Mouse (Mus musculus): ENCODE data around the gene Pygo2.

Pygo2 gene

DNA sequence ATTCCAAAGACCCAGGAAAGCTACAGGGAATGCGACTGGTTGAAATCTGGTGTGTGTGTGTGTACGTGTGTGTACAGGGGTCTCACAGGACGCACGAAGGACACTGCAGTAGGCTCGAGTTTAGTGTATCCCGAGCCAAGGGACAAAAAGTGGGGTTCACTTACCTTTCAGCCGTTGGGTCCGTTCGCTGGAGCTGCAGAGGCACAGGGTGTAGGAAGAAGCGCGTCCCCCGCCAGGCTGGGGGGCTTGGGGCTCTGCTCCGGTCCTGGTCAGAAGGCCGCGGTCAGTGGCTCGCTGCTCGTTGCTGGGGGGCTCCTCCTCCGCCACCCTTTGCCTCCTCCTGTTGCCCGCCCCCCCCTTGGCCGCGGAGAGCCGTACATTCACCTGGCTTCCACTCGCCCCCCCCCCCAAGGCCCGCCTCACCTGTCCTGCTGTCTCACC lies 37.1 kb upstream of the Pygo2 start:
- DNase-seq (ENCODE audit: extremely low read depth, low read depth, low spot score) = no peak

DNA sequence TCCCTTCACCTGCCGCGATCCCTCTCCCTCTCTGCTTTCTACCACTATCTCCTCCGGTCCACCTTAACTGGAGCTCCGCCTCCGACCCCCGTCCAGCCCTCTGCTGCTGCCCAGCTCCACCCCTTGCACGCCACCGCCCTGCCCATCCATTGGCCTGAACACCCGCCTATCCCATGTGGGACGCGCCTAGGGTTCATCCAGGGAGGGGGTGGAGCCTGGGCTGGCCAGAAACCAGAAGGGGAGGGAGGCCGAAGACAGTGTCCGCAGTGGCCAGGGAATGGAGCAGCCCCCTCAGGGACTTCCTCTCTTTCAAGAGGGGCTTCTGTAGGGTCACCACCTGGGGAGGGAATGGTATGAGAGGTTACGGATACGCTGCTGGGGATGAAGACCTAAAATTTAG lies 36.4 kb upstream of the Pygo2 start:
- DNase-seq (ENCODE audit: extremely low read depth, low read depth, low spot score) = peak; percentile 73

DNA sequence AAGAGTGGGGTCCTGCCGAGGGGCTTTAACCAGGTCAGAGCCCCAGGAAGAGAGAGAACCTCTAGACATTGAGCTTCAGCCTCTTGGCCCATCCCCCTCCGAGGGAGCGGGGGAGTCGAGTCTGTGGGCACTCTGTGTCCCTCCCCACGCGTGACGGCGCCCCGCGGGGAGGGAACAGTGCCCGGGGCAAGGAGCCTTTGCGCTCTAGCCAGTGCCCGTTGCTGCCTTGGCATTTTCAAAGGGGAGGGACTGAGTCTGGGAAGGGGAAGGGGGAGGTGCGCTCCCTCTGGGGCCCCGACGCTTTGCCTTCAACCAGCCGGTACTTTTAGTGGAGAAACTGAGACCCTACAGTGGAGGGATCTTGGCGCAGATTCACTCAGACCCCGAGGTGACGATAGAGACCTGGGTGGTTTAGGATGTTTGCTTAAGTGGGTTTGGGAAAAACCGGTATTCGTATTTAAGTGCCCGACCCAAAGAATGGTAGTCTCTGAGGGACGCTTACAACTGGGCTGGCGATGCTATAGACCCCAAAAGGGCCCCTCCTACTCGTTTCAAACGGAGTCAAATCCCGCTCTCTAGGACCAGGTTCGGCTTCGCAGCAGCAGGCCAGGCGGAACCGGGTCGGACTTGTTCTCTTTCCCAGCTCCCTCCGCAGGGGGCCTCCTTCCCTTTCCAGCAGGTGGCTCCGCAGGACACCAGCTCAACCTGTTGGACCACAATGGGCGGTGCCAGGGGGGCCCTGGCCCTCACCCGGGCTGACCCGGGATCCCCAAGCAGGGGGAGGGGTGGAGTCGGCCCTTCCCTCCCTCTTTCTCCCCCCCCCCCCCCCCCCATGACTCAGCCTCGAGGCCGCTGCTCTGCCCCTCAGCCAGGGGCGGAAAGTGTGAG lies 35.8 kb upstream of the Pygo2 start, which contains the start of gene Zbtb7b:
Gene Zbtb7b, minus strand, starts transcription at position 771 of the 888 bp plus-strand sequence.
- no peak for DNase-seq (ENCODE audit: extremely low read depth, low read depth, low spot score)

DNA sequence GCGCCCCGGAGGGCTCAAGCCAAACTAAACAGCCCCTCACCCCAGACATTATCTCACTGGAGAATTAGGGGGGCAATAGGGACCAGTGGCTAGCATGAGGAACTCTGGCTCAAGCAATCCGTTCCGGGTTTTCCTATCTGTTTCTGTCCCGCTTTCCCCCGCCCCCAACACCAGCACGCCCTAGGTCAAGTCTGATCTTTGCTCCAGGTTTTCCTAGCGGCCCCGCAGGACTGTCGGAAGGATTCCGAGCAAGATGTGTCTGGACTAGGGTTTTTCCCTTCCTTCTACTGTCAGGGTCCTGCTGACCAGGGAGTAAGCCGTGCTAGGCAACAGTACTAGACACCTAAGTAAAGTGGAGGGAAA lies 35.1 kb upstream of the Pygo2 start:
- no peak for DNase-seq (ENCODE audit: extremely low read depth, low read depth, low spot score)

DNA sequence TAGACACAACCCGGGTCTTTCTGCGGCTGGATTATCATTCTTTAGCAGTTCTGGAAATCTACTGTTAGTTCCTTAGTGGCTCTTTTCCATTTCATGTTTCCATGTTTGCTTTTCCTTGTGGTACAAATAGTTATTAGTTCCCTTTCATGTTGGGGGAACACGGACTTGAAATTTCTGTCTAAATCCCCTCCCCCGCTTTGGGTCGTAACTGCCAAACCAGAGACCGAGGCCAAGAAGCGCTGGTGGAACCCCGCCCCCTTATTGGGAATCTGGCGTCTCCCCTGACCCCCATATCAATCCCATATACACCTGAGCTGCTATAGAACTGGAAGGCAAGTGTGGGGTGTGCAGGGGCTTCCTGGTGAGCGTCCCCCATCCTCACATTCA lies 34.6 kb upstream of the Pygo2 start:
- DNase-seq (ENCODE audit: extremely low read depth, low read depth, low spot score) = no peak

DNA sequence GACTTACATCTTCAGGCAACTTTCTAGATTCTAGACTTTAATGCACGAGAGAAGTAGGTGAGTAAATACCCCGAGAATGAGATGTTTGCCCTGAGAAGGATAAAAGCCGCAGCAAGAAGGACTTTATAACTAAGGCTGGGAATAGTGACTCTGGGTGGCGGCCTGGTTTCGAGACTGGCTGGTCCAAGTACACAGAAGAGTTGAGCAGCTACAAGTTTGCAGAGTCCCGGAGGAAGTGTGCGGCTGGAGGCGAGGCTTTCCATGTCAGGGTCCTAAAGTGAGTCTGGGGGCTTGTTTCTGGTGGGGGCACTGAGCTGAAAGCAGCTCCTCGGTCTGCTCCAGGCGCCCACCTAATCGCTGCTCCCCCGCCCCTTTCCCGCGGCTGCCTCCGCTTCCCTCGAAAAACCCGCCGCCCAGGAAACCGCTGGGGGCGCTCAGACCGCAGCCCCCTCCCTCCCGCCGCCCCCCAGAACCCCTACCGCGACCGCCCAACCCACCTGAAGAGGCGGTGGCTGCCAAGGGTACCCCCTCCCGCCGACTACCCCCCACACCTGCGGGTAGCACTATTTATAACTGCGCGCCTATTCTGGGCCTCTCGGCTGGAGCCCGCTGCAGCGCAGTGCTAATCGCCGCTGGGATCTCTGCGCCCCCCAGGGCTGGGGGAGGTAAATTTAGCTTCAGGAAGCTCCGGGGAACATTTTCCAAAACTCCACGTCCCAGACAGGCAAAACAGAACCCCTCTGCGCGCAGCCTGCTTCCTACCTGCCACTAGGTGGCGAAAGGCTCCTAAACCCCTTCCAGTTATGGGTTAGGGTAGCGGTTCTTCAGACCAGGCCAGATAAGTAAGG lies 34.0 kb upstream of the Pygo2 start:
- no peak for DNase-seq (ENCODE audit: extremely low read depth, low read depth, low spot score)

DNA sequence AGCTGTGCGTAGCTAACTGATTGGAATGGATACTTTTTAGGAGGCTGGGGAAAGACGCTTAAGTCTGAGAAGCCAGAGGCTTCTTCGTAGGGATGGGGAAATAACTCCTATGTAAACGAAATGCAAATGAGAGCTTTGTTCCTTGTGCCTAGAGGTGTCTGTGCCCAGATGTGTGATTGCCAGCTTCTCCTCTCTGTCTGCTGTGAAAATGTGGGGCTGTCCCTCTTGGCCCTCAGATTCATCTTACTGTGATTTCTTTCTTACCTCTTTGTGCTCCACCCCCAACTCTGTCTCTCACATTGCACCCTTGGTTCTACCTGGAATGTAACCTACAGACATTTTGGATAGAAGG lies 33.4 kb upstream of the Pygo2 start:
- DNase-seq (ENCODE audit: extremely low read depth, low read depth, low spot score) = no peak

DNA sequence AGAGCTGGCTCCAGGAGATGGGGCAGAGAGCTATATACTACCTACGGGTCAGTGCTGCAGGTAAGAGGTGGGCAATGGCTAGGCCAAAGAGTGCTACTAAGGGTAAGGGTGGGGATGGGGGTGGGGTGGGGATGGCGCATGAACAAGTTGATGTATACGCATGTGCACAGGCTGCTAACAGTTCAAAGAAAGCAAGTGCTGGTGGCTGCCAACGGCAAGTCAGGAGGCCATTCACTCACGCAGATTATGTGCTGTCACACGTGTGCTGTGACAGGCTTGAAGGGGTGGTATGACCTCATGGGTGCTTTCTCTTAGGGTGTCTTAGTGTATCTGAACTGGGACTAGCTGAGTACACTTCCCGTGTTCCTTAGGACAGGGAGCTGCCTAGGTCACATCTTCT lies 28.7 kb upstream of the Pygo2 start:
- DNase-seq (ENCODE audit: extremely low read depth, low read depth, low spot score) = no peak

DNA sequence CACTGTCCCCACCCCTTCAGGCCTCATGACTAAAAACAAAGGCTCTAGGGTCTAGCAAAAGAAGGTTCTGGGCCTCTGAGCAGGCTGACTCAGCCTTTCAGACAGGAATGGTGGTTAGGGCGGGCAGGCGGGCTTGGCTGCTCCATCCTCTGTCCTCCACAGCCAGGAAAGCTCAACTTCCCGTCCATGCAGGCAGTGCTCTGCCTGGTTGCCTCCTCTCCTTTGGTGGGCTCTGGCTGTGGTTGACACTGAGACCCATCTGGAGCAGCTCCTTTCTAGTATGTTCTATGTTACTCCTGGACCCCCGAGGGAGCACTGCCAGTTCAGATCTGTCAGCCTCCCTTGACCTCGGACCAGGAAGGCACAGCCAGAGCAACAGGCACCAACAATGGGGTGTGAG lies 27.3 kb upstream of the Pygo2 start, which contains the start of gene Lenep:
Gene Lenep, minus strand, starts transcription at position 101 of the 400 bp plus-strand sequence.
- no peak for DNase-seq (ENCODE audit: extremely low read depth, low read depth, low spot score)

DNA sequence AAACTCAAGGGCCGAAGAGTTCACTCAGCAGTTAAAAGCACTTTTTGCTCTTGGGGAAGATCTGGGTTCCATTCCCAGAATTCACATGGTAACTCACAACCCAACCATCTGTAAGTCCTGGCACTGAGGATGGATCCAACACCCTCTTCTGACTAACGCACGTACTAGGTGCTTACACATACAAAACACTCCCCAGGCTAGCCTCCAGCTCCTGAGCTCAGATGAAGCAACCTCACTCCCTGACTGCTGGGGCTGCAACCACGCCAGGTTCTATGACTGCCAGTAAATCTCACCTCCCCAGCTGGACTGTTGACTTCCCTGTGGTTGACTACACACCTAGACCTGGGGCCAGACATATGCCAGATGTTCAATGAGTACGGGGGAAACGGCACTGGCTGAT lies 23.1 kb upstream of the Pygo2 start:
- no peak for DNase-seq (ENCODE audit: extremely low read depth, low read depth, low spot score)

DNA sequence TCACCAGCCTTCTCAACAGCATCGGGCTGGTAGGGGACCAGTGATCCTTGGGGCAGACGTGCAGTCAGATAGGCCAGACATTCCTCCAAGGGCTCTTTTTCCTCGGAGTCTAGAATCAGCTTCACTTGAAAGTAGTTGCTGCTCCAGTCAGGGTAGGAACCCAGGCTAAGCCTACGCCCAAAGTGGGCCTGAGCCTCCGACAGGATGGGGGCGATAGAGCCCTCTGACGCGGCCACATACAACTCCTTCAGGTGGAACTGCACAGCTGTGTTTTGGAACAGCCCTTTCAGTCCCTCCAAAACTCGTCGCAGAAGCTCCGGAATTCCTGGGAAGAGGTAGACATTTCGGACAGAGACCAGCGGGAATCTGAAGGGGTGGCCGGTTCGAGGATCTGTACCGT lies 21.6 kb upstream of the Pygo2 start:
- DNase-seq (ENCODE audit: extremely low read depth, low read depth, low spot score) = no peak

DNA sequence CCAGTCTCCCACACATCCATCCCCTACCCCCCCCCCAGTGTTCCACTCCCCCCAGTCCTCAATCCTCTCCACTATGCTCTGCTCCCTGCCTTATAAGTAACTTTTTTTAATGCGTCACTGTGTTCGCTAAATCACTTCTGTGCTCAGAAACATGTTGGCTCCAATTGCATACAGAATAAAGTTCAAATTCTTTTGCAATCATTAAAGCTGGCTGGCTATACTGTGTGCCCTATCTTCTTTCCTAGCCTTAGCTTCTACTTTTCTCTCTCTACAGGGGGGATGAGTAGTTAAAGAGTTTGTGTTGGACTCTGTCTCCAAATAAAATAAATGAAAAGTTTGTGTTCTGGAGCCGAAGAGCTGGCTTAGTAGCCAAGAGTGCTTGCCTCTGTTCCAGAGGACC lies 20.3 kb upstream of the Pygo2 start:
- no peak for DNase-seq (ENCODE audit: extremely low read depth, low read depth, low spot score)

DNA sequence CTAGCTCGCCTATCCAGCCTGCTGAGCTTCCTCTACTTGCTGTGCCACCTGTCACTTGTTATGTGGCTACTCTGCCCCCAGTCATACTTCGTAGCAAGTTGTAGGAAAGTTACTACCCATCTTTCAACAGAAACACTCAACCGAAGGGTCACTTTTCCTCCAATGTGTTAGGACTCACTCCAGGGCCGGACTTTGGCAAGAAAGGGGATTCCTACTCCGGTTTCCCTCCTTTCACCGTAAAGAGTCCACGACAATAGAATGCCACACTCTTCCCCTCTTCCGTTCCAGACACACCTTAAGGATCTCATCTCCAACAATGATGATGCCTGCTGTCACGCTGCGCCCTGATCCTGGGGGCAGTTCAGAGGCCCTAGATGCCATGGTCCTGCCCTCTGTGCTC lies 19.1 kb upstream of the Pygo2 start:
- DNase-seq (ENCODE audit: extremely low read depth, low read depth, low spot score) = no peak

DNA sequence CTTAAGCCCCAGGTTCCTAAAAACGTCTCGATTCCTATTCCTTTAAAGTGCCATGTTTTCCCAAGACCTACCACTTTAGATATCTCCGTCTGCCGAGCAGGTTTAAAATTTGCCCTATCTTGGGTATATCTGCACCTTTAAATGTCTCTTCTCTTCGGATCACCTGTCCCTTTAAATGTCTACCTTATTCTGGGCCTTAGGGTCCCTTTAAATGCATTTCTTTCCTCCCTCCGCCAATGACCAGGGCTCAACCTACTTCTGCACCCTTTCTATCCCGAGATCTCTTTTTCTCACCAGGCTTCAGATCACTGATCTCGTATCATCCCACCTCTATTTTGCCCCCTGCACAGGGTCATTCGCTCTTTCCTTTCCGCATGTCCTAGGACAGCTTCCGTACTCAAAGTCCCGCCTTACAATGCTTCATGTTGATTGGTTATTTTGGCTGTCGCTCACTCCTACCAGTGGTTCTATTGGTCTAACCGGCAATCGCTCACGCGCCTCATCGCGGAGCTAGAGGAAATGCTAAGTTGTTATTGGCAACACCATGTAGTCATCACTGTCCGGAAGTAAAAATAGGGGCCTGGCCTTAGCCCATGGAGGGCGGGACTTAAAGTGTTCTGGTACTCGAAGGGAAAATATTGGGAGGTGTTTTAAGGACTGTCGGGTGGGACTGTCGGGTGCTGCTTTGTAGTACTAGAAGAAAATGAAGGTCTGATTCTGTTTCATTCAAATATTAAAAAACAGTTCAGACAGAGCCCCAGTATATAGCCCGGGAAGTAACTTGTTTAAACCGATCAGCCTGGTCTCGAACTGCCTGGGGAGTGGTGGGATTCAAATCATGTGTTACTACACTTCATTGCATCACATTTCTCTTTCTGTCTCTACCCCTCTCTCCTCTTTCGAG lies 18.3 kb upstream of the Pygo2 start, which contains the start of gene Flad1:
Gene Flad1, minus strand, starts transcription at position 381 of the 904 bp plus-strand sequence.
- DNase-seq (ENCODE audit: extremely low read depth, low read depth, low spot score) = peak; percentile 99

DNA sequence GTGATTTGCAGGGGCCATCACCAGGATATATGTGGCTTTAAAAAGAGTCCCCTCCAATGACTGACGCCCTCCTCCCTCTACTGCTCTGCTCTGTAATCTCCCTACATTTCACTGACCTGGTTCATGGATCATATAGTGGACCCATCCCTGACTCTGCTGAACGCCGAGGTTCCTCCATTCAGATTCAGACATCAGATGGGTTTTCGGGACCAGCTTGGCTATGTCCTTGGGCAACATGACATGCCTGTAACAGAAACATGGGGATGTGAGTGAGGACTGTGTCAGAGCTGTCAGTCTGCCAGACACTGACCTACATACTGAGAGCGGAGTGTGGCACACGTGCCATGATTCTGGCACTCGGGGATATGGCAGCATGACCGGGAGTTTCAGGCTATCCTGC lies 13.9 kb upstream of the Pygo2 start:
- no peak for DNase-seq (ENCODE audit: extremely low read depth, low read depth, low spot score)

DNA sequence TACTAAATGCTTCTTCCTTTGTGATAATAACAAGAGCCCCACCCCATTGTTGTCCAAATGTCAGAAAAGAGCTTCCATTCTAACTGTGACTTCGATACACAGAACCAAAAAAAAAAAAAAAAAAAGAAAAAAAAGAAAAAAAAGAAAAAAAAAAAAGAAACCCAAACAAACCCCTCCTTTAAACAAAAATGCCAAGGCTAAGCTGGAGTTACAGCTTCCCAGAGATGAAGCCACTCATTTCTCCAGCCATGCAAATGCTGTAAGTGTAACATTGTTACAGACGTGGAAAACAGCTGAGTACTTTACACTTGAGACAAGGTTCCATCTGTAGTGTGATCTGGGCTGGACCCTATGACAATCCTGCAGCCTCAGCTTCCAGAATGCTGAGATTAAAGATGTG lies 12.9 kb upstream of the Pygo2 start:
- no peak for DNase-seq (ENCODE audit: extremely low read depth, low read depth, low spot score)

DNA sequence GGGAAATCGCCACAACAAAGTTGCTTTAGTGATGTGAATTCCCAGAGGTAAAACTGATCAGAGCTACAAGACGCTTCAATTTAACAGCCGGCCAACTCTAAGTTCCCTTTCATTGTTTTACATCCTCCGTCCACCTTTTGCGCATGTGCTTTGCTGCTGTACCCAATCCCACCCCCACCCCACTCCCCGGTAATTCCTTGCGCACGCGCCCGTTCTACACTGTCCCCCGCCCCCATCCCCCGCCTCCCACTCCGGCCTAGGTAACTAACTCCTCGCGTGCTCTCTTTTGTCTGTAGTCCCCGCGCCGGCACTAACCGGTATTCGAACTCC lies 12.2 kb upstream of the Pygo2 start:
- DNase-seq (ENCODE audit: extremely low read depth, low read depth, low spot score) = no peak

DNA sequence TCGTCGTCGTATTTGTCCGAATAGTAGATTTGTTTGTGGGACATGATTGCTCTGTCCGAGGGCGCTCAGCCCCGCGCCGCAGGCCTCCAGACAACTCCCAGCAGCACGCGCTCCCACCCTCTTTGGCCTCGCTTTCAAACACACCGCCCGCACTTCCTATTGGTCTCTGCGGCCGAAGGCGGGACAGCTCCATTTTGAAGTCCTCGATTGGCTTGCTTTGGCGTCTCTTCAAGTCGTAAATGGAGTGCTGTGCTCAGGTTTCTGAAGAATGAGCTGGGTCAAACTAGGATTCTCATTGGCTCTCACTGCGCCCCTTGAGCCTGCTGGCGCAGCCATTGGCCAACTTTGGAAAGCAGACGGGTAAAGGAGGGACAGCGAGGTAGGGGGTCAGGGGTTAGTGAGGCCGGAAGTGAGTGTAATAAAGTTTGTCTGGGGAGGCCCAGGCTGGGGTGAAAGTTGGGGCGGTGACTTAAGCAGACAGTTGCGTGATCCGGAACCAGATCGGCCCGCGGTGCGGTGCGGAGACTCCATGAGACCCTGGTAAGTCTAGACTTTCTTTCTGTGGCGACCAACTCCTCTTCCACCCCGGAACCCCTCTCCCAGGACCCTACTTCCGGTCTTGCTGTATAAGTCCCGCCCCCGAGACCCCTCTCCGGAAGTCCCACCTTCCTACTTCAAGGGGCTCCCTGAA lies 11.7 kb upstream of the Pygo2 start, which contains the start of the genes Cks1b and Shc1:
Gene Cks1b, minus strand, starts transcription at position 214 of the 691 bp plus-strand sequence.
Gene Shc1, plus strand, starts transcription at position 274 of the 691 bp plus-strand sequence.
- DNase-seq (ENCODE audit: extremely low read depth, low read depth, low spot score) = peak; percentile 99

DNA sequence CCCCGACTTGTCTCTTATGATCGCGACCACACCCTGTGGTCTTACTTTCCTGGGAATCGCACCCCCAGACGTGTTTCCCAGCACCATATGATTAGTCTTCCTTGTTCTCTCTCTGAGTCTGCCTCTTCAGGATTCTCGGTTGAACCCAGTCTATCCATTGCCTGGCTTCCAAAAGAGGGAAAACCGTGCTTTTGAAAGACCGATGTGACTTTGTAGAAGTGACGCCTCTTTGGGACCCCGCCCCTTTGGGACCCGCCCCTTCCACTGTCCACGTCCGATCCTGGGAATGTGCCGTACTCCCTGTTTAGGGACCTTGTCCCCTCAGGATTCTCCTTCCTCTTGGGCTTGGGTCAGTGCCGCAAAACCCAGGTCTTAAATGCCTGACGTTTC lies 11.2 kb upstream of the Pygo2 start:
- DNase-seq (ENCODE audit: extremely low read depth, low read depth, low spot score) = no peak

DNA sequence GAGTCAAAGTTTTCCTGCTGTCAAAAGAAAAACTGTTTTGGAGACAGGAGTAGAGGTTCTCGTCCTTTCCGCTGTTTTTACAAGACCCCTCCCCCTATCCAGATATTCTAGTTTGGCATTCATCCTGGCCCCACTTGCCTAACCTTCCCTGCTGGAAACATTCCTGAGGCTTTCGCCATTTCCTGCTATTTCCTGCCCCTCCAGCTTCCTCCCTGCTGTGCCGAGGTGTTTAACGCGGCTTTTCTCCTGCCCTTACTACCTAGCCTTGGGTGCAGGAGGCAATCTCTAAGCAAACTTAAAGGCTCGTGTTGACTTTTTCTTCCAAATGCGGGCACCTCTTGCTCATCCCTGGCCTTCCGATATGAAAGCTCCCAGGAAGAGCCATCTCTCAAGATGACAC lies 10.4 kb upstream of the Pygo2 start:
- no peak for DNase-seq (ENCODE audit: extremely low read depth, low read depth, low spot score)

All from fat pad, adult 2 months (tissue).